In the genomic region with DNA sequence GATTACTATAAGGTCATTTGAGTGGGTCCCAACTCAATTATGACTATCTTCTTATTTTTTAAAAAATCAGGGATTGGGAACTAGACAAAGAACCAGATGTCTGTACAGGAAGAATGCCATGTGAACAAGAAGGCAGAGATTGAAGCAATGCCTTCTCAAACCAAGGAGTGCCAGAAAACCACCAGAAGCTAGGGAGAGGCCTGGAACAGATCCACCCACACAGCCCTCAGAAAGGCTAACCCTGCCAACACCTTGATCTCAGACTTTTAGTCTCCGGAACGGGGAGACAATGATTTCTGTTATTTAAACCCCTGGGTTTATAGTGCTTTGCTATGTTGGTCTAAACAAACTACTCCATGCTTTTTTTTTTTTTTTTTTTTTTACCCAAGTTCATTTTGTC, we compare ENCODE assay signal across 15 mouse cellular contexts.
"Had no signal": no experiment of that assay in that cellular context is flagged by ENCODE, and none has a peak within 500 bp of the region (broad histone marks: within the 10 kb centered on the region; RNA-seq: fewer than 3 reads in every experiment).

No protein-coding gene starts in this region.

- DNase-seq: heart, postnatal 10 days; heart, postnatal 14 days; heart, postnatal 36 days; heart, postnatal 4 days; kidney, adult 11 months; kidney, adult 18-20 months; kidney, adult 2 months; kidney, adult 8-10 months; kidney, adult 9 months; kidney, postnatal 10 days; kidney, postnatal 14 days; kidney, postnatal 25 days; kidney, postnatal 36 days; kidney, postnatal 4 days; layer of hippocampus, adult 9-11 months had no signal
